Mouse (Mus musculus) Muller cell, postnatal 12 days (primary cell): ENCODE data around the gene Heatr4.
"Not testable (repeated sequence)": the region's sequence is repeated elsewhere in the genome, so short reads cannot be mapped to it uniquely, and the experiment has no call there.

Source experiments
- DNase-seq: peaks from one replicate; pipeline ENCODE4 v3.0.0-alpha.2; 2015; ENCODE audit errors: inconsistent ontology term

The Heatr4 gene

DNA sequence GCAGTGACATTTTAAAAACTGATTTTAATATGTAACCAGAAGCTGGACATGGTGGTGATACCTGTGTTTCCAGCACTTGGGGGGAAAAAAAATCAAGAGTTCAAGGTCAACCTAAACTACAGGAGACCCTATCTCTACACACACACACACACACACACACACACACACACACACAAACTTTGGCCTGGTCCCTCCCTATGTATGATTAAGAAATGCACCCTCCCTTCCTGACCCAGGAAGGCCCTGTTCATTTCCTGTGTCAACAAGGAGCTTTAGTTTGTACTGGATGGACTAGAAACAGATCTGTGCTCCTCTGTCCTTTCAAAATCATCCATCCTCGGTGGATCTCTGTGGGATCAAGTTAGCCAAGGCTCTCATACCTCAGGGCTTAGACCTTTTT is 46.1 kb downstream of the Heatr4 start:
- DNase-seq = not testable (repeated sequence)

DNA sequence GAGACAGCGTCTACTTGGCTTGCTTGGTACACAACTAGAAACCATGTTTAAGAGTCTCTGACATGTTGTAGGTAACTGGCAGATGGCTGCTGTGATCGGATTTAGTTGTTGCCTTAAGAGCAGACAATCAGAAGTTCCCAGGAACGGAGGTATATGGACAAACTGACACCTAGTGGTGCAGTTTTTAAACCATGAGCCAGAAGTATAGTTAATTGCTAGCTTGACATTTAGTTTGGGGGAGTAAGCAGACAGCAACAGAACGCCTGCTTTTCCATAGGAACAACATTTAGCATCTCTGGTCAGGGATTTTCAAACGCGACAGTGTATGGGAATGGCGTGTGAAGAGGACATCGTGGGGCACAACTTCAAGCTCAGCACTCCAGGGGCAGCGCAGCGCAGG is 47.1 kb downstream of the Heatr4 start:
- DNase-seq = no peak

DNA sequence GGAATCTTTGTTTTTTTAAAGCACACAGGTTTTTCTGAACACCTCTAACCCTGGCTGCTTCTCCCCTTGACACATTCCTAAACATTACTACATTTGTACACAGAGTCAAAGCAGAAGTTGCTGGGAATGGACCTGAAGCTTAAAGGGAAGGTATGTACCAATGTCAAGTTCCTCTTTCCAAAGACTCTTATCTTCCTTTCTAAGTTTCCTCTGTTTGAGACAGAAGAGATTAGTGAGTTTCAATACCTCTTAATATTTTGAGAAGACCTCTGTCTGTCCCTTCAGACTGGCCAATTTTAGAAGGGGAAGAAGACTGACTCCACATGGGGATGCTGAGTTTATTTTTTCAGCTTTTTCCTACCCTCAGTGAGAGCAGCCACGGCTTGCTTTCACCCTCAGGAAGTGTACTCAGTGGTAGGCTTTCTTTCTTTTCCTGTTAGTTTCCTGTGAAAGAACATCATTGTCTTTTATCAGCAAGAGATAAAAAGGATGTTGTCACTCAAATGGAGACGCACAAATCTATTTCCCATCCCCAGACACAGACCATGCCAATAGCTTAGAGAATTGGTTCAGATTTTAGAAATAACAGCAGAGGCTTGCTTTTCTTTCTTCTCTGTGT is 55.4 kb downstream of the Heatr4 start:
- no peak for DNase-seq

DNA sequence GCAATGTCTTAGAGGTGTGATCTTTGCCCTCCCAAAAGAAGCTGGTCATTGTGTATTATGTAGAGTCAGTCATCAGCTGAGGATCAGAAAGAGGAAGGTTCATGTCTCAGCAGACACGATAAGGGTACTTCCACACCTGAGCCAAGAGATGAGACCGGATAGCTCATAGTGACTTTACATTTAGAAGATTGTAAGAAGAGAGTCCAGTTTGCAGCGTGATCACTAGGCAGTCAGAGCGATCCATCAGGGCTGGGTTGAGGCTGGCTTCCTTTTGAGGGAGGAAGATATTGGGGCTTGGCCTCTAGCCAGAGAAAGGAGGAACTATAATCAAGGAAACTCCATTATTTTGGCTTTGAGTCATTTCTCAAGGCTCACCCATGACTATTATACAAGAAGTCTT is 56.9 kb downstream of the Heatr4 start:
- no peak for DNase-seq

DNA sequence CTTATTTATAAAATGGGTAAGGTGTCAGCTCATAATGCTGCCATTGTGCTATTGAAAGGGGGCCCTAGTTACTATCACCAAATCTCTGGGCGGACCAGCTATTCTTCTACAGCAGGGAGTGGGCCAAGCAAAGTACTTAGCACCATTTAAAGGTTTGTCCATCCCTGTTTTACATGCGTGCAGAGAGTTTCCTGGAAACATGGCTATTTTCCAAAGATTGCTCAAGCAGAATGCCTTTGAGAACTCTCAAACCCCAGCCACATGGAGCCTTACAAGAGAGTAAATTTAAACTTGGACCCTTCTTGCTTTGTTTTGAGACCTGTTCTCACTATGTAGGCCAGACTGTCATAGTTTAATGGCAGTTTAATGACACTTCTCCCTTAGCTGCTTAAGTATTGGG is 58.6 kb downstream of the Heatr4 start:
- no peak for DNase-seq

DNA sequence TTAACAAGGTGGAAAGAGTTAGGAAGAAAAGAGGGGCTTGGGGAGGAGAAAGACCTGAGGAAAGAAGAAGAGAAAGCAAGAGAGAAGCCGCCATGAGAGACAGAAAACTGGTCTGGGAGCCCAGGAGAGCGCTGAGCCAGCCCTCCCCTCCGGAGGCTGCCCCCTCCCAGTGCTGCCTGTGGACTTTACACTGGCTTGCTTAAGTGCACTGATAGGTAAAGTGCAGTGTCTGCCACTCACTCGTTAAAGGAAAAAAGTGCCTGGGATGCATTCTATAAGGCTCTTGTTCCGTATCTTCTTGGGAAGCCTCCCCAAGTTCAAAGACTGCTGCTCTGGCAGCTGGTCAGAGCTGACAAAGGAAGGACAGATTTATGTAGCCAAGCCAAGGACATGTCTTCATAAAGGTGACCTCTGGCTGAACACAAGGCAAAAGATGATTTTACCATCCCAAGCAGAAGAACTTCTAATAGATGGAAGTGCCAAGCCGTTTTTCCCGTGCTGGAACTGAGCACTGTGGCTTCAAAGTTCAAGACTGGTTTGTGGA is 59.4 kb downstream of the Heatr4 start:
- no peak for DNase-seq

DNA sequence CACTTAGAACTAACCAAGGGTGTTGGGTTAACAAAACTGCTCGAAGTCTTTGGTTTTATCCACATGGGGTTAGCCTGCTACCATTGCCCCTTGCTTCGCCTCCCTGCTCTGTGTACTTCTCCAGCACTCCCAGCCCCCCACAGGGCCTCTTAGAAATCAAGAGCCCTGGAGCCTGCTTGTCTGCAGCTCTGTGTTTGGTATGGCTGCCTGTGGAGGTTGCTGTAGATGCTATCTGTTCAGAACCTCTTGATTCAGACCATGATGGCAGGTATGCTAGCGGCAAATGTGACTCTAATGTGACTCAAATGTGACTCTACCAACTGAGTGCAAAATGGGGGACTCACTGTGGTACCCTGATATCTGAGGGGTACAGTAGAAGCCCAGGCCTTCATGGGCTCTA is 60.3 kb downstream of the Heatr4 start:
- DNase-seq = no peak

DNA sequence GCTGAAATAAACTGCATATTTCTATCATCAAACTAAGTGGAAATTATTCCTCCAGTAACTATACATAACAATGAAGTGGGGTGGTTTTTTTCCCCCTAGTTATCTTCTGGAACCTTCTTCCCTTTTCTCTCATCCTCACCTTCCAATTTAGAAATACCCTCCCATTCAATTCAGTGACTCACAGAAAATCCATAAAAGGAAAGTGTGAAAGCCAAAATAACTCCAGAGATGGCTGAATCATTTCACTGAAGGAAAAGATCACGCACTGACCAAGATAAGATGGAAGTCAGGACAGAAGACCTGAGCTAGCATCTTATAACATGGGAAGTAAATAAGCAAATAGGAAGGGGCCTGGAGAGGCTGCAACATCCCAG is 61.2 kb downstream of the Heatr4 start:
- no peak for DNase-seq

DNA sequence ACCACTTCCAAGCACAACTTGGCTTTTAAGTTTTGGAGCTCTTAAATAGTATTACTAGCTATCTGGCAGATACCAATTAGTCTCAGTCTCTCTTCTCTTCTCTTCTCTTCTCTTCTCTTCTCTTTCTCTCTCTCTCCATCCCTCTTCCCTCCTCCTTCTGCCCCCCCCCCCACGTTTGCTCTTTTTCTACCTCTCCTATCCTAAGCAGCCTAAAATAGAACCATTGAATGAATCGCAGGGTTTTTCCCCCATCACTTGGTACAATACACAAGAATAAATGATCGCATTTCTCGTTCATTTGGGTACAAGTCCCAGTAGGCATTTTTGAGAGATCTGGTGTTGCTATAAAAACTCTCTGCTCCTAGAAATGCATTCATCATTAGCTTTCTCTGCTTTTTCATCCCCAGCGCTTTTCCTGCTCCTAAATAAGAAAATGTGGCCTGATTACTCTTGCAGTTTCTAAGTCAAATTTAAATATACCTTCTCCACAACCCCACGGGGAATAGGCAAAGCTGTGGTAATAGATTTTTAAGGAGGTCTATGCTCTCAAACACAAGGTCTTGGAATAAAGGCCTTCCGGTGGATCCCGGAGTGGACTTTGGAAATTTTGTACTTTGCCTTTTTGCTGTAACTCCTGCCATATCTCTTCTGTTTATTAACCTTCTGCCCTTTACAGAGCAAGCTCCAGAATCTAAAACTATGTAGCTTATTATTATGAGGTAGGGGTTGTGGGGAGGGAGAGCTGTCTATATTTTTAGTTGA is 61.7 kb downstream of the Heatr4 start:
- DNase-seq = no peak

DNA sequence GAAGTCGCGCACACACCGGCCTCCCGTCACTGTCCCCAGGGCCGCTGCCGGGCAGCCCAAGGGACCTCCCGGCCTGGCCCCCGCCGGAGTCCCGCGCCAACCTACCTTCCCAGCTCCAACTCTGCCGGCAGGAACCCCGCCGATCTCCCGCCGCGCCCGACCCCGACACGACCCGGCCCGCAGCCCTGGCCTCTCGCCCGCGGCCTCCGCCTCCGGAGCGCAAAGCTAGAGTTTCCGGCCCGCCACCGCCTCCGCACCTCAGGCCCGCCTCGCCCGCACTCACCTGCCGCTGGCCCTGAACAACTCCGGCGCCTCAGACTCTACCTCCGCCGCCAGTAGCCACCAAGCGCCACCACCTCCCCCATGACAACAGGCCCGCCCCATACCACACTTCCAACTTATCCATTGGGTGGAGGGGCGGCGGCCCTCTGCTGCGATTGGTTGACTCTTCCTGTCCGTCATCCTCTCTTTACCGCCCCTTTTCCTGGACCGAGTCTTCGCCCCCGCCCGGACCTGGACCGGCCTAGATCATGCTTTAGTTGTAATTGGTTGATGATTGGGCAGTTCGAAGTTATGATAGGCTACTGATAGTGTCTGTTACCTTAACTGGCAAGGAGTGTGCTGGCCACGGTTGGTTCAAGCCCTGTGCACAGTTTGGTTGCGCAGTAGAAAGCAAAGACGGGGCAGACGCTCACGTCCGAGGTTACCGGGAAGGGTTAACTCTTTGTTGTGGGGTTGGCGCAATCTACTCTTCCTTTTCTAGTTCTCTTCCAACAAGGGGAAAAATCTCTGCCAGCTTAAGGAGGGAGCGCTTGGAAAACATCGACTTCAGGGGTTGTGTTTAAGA is 62.9 kb downstream of the Heatr4 start, which contains the start of gene Numb:
Numb (minus strand) TSS at position 400 of the 847 bp plus-strand sequence.
- peak; percentile 100 for DNase-seq

DNA sequence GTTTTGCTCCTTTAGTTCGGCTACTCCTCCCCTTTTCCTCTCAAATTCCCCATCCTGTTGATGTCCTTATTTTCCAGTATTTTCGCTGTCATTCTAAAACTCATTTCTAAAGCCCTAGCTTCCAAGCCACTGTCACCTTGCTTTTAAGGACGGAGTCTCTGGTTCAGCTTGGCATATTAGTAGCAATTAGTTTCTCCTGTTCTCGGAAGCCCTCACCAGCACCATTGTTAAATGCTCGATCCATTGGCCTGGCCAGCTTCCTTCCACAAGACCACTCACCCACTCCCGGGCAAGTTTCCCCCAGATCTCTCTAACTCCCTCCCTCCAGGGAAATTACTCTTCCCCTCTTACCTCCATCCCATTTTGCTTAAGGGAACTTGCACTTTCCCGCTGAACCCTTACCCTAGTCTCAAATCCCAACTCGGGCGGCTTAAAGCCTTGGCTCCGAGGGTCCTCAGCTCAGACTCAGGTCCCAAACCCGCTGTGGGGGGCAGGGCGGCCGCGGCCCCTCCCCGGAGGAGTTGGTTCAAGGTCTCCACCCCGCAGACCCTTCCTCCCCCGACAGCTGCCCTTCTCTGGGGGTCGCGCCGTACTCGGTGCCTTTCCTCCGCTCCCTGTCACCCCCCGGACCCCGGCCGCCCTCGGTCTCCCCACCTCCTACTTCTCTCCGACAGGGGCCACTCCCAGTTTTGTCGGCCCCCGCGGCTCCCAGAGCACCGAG is 63.8 kb downstream of the Heatr4 start:
- DNase-seq = peak; percentile 31

DNA sequence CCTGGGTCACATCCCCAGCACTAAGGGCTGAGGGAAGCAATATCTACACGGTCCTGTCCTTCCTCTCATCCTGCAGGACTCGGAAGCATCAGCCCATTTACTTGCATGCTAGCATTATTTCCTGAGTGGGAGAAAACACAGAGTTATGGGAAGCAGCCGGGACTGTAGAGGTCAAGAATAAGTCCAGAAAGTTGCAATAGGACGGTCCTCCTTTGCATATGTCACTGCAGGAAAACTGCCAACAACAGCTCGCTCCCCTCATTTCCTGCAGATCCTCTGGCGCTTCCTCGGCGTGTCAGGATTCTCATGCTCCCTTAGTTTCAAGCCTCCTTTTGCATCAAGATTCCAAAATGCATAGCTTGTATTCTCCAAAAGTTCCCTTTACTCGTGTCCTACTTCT is 67.8 kb downstream of the Heatr4 start:
- no peak for DNase-seq

DNA sequence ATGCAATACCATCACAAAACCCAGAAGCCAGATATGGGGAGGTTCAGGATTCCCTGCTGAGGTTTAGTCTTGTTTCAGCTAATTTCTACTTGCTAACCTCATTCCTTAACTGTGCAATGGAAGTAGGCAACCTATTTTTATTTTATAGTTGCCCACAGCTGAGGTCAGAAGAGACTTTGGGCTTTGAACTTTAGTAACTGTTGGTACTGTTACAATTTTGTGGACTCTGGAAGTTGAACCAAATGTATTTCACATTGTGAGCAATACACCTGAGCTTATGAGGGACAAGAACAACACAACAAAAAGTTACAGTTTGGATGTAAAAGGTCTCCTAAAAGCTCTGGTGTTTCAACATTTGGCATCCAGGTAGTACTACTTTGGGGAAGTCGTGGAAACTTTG is 69.9 kb downstream of the Heatr4 start:
- DNase-seq = no peak

DNA sequence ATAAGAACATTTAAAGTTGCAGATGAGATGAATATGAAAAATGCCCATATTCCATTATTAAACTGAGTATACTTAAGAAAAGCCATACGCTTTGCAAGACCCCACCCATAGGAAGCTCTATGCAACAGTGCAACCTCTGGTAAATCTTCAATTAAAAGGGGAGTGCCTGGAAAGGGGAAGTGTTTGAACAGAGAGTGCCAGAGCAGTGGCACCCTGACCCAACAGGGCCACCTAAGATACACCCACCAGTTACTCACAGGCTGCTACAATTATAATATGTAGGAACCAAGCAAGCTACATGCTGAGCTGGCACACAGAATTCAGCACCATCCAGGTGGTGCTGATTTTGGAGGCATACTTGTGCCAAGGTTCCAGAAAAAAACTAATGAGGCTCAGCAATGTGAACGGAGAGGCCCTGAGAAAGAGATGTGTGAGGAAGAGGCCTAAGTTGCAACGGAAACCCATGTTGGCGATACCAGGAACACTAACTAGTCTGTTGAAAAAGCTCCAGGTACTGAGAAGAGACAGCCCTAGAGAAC is 70.4 kb downstream of the Heatr4 start:
- DNase-seq = no peak

DNA sequence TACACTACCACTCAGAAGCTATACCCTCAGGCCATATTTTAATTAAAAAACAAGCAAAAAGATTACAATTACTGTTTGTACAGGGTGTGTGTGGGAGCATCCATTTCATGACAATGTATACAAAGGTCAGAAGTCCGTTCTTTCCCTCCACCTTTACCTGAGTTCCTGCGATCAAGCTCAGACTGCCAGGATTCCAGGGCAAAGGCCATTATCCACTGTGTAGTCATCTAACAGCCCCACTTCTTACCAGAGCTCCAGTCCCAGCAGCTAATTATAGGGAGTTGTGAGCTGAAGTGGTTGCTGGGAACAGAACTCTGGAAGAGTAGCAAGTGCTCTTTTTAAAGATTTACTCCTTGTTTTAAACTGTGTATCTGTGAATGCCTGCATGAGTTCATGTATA is 74.2 kb downstream of the Heatr4 start:
- DNase-seq = no peak
